Mouse (Mus musculus) kidney, postnatal 25 days (tissue): Measurements from ENCODE around the gene Ebf3.
A peak's percentile ranks its signal among the peaks of the same experiment; 100 is the strongest.

Source experiments
- DNase-seq, 2 experiments: peaks; one replicate each; pipeline ENCODE4 v3.0.0; 2021; ENCODE audit warnings: mixed read lengths in 2 of 2

Ebf3 gene

DNA sequence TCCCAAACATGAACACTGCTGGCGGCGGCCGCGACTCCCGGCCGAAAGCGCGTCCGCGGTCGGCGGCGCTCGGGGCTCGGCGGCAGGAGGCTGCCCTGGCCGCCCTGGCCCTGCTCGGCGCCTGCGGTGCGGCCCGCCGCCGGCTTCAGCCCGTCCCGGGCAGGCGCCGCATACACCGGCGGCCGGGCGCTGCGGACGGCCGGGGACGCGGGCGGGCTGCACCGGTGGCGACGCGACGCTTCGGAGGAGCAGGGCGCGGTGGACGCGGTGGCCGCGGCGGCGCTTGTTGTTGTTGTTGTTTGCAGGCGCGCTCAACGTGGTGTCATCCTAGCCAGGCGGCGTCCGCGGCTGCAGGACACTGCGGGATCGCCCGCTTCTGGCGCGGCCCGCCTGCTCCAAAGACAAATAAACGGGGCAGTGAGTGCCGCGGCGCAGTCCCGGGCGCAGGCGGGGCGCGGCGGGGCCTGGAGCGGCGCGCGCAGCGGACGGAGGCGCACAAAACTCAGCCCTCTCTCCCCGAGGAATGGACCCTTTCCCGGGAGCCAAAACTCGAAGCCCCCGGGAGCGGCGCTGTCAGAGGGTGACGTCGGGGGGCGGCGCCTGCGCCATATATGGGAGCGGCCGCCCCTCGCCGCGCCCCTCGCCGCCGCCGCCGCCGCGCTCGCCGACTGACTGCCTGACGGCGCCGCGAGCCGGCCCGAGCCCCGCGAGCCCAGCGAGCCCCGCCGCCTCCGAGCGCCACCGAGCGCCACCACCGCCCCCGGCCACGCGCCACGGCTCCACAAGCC is at the start of gene Ebf3:
TSS of gene Ebf3 (minus strand) at position 542 of the 788 bp plus-strand sequence.
- peak; percentile 81 to 82 for DNase-seq

DNA sequence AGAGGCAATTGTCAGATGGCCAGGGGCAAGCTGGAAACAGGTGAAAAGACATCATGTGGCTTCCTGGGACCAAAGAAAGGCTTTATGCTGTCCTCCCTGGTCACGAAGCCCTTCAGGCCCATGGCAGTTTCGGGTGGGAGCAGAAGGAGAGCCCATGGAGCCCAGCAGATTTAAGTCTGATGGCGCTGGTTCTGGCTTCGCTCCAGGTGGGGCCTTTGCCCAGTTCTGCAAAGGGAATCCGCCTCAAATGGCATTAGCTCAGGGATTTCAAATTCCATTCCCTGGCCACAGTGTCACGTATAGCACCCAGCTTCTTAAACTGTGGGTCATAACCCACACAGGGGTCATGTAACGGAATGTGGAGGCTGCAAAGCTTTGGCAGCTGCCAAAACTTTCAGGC is 32.6 kb upstream of the Ebf3 start:
- peak in 1 of 2 experiments; percentile 35 for DNase-seq

DNA sequence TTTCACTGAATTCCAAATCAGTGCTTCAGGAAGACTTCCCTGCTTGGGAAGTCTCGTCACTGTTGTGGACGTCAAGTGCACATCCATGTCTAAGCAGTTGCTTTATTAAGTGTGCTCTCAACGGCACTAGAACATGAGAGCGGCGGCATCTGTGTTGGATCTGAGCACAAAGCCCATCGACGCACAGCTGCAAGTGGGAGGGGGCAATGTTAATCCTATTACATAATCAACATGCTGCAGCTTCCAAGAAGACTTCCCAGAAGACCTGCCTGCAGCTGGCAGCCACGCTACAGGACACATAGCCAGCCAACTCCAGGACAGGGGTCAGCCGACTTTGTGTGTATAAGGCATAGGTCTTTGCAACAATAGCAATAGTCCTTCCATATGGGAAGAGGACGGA is 31.8 kb upstream of the Ebf3 start:
- peak in 1 of 2 experiments; percentile 27 for DNase-seq

DNA sequence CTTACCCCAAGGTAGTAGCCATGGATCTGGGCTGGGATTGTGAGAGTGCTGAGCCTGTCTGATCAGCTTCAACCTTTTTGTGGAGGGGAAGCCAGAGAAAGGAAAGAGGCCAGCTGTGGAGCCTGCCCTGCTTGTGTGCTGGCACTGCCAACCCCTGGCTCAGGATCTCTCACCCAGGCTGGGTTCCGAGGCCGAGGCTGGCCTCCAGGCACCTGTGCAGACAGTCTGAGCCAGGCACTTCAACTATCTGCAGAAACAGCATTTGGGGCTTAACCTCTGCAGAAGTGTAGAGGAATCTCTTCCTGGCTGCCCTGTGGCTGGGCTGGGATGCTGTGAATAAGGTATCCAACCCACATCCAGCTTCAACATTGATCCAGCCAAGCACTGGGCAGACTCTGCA is 19.7 kb upstream of the Ebf3 start:
- no peak for DNase-seq

DNA sequence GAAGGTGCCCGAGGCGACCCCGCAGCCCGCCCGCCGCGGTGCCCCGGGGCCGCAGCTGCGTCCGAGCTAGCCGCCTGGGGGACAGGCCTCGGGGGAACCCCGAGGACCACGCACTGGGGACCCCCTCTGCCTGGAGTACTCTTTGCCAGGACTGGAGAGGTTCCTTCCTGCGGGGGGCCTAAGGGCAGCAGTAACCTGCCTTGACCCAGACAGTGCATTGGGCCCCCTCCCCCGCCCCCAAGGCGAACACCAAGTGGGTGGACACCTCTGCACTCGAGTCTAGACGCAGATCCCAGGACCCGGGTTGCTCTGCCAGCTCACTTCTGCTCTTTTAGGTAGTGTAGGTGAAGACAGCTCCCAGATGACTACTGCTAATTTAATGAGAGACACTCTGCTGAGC is 8.7 kb upstream of the Ebf3 start:
- DNase-seq = peak in 1 of 2 experiments; percentile 29

DNA sequence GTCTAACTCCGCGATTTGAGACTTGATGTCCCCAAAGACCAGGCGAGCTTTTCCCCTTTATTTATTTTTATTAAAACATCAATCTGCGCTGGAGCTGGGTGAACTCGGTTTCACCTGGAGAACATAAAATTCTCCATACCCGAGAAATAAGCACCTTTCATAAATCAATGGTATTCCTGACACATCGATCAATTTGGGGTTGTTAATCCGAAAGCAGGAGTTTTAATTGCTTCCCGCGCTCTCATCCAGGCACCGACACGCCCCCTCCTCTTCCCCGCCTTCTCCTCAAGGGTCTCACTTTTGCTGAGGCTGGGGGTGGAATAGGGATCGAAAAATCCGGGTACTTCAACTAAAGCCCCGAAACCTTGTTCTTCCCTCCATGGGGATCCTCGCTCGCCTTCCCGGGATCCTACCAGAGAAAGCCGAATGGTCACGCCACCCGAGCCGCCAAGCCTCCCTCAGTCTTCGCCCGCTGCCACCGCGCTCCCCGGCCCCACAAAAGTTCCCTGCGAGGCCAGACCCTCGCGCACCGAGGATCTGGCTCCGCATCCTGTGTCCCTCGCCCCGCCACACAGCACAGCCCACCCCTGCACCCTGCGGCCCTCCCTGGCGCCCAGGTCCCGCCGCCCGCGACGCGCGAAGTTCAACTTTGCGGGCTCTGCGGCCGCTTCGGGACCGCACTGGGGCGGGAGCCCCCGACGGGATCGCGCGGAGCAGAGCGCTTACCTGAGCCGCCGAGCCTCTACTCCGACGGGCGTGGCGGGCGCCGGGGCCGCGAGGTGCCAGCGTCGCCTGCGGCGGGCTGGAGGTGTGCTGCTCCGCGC is 7.9 kb upstream of the Ebf3 start:
- peak in 1 of 2 experiments; percentile 28 for DNase-seq

DNA sequence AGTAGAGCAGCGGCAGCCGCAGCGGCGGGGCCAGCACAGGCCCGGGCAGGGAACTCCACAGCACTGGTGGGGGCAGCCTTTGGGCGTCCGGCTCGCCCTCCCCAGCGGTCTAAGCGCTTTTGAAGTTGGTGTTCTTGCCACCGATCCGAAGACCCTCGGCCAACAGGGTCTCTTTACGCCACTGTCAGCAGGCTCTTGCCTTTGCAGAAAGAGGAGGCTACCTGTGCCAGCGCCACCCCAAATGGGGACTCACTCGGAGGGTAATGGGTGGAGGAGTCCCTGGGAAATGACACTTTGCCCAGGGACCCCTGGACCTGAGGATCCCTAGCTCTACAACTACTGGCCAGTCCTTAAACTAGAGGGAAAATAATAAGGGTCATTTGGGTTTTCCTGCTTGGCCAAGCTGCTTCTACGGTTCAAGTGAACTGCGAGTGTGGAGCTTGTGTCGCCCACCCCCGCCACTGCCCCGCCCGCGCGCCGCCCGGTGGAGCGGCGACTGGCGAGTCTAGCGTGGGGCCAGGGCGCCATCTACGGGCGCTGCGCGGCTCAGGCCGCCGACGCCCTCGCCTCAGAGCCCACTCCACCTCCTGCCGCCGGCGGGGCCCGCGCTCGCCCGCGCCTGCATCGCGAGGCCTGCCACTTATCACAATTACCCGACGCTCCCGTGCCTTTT is 7.0 kb upstream of the Ebf3 start:
- DNase-seq = peak; percentile 52 to 62

DNA sequence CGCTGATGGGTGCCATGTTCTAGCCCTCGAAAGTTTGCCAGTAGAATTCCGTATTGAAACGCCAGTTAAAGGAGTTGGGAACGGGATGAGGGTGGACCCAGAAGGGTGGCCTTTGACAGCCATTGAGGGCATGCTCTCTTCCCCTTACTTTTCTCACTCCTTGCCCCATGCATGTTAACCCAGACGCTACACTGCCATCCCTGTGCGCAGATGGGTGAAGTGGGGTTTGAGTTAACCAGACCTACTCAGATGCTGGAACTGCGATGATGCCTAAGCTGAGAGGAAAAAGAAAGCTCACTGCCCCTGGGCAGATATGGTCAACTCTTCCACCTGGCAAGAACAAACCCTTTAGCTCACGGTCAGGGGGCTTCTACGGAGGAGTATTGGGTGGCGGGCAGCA is 6.1 kb upstream of the Ebf3 start:
- DNase-seq = no peak

DNA sequence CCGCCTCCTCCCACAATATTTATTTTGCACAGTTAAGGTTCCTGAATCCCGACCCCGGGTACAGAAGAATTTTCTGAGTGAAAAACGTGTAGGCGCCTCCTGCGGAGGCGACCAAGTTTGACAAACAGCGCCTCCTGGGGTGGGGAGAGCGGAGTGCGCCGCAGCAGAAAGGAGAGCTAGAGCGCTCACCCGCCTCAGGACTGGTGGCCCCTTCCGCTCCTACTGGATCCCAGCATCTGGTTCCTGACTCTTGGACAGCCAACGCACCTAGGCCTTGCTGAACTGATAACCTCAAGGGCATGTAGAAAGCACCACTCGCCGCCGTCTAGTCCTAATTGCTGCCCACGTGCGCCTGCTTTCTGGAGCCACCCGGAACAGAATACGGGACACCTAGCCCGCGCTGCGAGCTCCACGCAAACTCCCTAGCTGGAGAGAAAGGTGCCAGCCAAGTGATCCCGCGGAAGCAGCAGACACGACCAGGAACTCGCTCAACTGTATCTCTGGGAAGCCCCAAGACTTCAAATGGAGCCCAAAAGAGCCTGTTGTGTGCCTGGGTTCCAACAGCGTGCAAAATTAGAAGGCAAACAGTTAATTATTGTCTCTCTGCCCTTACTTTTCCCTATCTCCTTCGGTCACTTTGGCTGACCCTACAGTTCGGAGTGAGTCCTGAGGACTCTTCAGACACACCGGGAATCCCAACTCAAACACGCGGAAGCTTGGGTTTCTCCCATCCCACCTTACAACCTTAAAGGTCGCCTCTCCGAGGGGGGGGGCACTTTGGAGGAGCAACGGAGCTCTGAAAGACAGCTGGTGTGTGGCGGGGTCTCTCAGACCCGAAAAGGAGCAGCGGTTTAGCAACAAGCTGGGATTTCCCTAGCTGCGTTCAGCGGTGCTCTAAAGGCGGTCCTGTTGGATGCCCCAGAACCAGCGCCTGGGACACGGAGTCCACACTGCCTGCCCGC is 5.0 kb upstream of the Ebf3 start:
- DNase-seq = peak; percentile 57 to 61

DNA sequence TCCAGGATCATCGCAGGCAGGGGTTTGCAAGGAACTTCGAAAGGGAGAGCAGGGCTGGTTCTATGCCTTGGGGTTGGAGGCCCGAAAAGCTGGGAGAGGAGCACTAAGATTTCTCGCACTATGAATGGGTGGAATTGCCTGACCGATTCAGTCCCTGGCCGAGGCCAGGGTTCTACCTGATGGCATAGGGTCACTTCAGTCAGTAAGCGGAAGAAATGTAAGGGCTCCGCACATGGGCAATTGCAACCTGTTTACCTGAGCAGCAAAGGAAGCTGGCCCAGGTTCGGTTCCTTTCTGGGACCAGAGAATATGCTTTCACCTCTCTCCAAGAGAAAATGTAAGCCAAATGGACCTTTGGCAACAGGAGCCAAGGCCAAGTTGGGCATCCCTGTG is 4.1 kb upstream of the Ebf3 start:
- DNase-seq = peak in 1 of 2 experiments; percentile 24

DNA sequence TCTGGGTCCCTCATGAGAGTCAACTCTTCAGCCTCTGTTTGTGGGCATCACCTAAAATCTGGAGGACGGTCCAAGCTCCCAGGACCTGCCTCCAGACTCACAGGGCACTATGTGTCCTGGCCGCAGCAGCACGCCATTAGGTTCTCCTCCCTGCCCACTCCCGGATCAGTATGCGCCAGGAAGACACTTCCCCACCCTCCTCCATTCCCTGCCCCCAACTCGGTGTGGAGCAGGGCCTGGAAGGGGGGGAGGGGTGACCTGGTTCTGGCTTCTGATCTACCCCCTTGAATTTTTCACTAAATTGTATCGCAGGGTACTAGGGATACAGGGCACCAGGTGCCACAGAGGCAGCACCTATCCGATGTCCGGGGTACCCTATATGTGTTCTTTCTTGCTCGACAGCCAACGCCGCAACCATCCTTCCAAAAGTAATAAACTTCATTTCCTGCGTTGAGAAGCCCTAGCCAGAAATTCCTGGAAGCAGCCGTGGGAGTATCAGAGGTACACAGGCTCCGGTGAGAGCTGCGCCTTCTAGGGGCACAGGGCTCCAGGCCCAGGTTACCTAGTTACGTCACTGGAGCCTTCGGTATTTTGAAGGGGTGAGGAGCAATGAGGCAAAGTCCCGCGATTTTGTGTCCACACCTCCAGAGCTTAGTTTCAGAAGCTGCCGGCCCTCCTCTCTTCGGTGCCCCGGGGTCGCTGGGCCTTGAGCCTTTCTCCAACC is 3.6 kb upstream of the Ebf3 start:
- peak in 1 of 2 experiments; percentile 32 for DNase-seq

DNA sequence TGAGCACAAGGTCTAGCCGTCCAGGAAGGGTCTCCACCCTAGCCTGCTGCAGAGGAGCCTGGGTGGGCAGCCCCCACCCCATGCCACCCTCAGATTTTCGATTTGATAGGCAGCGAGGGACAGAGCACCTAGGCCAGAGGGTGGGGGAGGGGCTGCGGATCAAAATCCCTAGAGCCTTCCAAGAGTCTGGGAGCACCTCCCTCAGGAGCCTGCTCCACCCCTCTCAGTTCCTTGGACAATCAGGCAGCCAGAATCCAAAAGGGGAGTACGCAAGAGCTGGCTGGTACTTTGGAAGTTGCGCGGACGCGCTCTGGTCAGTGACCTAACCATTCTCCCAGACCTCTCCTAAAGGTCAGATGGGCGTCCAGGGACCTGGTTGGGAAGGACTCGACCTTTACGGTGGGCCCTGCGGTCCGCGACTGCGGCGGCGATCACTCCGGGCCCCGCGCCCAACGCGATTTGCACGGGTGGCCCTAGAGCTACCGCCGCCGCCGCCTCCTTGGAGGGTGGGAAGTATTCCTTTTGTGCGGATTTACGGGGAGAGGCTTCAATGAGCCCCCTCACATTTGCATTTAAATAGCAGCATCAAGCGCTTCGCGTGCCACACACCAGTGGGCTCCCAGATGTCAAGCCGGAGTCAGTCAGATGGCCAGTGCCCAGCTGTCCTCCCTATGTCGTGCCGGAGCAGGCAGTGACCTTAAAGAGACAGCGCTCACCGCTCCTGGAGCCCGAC is 2.8 kb upstream of the Ebf3 start:
- DNase-seq = peak in 1 of 2 experiments; percentile 34

DNA sequence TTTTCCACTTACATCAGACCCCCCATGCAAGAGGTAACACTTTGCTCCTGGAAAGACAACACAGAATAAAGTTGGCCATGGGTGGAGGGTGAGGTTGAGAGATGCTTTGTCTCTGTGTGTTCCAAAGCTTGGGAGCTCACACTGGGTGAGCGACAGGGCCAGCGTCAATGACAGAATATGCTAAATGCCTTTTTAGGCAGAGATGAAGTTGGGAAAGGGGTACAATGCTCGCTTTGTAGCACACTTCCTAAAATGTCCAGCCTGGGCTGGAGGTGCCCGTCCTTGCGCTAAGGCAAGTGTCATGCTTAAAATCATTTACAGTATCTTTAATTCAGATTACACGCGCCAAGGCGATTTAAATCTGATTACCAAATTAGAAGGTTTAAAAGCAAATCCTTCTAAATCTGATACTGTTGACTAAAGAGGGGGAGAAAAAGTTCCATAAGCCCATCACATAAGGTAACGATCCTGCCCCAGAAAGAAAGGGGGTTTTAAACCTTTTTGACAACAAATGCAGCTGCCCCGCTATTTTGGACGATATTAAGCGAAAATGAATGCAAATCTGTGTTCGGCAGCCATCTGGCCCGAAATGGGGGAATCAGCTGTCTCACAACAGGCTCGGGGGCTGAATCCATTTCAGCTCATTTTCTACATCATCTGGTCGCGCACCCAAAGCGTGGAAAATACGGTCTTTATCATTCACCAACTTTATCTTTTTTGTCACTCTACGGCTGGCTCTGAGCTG is 2.1 kb upstream of the Ebf3 start:
- peak in 1 of 2 experiments; percentile 1 for DNase-seq

DNA sequence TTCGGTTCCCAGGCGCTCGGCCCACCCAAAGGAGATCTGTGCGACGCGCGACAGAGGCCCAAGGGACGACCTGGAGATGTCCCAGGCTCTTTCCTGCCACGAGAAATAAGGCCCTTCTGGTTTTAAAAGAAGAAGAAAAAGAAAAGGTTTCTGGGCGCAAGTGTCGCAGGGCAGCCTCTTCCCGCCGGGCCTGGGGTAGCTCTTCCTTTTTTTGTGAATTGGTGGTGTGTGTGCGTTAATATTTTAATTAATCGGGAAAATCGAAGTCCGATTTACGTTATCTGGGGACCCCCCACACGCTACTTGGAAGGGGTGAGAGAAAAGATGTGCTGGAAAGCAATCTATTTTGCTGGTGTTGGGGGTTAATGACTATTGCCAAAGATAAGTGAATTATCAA is 1.3 kb upstream of the Ebf3 start:
- no peak for DNase-seq

DNA sequence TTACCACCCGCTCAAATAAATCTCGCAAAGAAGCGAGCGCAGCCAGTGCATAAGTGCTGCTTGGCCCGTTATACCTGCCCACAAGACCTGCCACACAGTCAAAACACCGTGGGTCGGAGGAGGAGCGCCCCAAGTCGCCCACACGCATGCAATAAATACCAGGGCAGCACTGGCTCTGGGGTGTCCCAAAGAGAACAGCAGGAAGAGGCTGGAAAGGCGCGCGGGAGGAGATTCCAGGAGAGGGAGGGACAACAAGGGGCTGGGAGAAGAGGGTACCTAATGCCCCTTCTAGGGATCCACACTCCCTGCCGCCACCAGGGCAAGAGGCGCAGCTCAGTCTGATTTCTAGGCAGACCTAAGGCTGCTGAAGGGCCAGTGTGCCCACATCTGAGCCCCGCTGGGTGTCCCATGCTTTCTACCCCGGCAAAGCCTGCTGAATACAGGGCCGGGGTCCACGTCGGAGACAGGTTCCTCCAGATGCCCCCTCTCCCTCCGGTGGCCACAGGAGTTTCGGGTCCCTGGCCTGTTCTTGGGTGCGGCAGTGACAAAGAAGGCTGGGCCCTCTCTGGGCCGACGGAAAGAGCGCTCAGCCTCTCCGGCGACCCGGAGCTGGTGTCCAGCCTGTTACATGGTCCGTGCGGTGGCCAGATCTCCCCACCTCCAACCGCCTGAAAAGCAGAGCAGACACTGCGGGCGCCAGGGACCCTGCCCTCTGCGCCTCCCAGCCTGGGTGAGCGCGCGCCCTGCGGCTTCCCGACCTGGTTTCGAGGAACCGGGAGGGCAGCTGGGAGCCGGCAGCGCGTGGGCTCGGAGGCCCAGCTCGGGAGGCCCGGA is 682 bp upstream of the Ebf3 start:
- peak in 1 of 2 experiments; percentile 33 for DNase-seq

DNA sequence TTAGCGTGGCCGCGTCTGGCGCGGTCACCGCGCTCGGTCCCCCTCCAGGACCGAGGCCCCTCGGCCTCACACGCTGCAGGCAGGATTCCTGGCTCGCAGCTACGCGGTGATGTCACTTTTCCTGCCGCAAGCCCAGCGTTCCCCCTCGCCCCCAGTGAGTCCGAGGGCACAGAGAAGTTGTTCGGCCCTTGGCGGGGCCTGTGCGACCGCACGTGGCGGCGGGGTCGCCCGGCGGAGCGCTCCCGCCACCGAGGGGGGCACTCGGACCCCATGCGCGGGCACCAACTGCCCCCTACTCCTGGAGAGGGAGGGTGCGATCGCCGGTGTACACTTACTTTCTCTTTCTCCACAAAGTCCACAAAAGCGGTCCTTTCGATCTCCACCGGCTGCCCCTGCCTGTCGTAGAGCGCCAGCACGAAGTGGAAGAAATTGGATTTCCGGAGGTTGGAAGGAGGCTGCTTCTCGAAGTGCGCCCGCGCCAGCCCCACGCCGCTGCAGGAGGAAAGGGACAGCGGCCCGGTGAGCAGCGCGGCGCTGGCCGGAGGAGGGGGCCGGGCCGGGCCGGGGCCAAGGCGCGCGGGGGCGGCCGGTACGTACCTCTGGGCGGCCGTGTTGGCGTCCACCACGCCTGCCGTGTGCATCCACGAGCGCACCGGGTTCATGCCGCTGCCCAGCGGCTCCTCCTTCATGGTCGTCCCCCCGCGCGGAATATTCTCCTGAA is 902 bp downstream of the Ebf3 start:
- no peak for DNase-seq

DNA sequence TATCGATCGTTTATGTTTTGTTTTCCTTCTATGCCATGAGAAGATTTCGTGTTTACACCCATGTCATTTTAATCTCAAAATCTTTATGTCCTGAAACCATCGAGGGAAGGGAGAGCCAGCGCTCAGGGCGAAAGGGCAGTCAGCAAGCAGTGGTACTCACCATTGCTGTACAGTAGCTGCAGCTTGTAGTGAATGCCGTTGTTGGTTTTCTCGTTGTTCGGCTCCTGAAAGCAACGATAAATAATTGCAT is 1.4 kb downstream of the Ebf3 start:
- DNase-seq = no peak

DNA sequence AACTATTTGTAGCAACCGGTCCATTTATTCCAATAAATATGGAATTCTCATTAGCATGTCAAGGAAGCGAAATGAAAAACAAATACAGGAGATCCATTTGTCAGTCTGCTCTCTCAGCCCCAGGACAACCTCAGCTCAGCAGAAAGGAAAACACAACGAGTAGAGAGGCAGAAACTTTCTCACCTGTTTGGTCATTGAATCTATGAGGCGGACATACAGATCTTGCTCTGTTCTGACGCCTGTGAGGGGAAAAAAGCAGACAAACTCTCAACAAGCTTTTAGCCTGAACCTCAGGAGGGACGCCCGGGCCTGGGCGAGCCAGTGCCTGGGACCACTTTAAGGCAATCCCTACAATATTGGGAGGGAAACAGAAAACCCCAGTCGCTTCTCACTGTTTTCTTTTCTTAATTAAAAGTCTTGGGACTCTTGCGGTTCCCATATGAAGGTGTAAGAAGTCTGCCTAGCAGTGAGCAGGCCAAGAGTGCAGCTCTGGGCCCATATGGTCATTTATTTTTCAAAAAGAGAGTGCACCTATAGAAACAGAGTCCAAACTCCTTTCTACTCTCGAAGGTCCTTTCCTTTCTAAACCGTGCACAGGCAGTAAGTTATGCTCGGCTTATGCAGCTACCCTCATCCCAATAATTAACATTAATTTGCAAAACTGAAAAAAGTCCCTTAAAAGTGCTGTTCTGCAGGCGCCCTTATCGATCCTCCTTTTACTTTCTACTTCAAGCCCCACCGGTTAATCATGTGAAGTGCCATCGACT is 1.9 kb downstream of the Ebf3 start:
- no peak for DNase-seq
